Mouse (Mus musculus): ENCODE results near the gene Rnf145. TPM values are rescaled to one million over a fixed set of nuclear protein-coding genes. Genes with fewer than 3 reads are reported as not detected.
"Not testable (repeated sequence)": the region's sequence is repeated elsewhere in the genome, so short reads cannot be mapped to it uniquely, and the experiment has no call there.

Gene Rnf145
- polyA plus RNA-seq, 1 experiment from 2014 or later = 71.3 TPM

- 91% methylated on average over 6 of the region's 6 CpGs for WGBS
- Histone ChIP-seq H3K4me2 (ENCODE audit: low read length) (no peak overlapping the region), H3K27me3 (replicated peaks; ENCODE audit: control insufficient read depth, insufficient read depth, low read length) (no peaks in the 10 kb centered on the region), H3K4me3 (ENCODE audit: low read depth, low read length) (no peak overlapping the region), H3K9ac (ENCODE audit: low read length) (no peak overlapping the region), H3K27ac (ENCODE audit: low read depth) (no peak overlapping the region), H3K9me3 (ENCODE audit: control insufficient read depth, low read length) (no peaks in the 10 kb centered on the region), H3K4me1 (replicated peaks; ENCODE audit: control insufficient read depth, insufficient read depth, low read length) (no peaks in the 10 kb centered on the region), H3K36me3 (ENCODE audit: control insufficient read depth, insufficient read depth, low read length) (peaks cover 92% of the 10 kb centered on the region)
- ATAC-seq (replicated peaks; ENCODE audit: low FRiP score, low TSS enrichment, low read depth) (no peak), DNase-seq (ENCODE audit: low spot score) (no peak)
These were observed 40.7 kb downstream of the Rnf145 start for GRCm38 (mm10) chr11:44559466-44559865.

GRCm38 (mm10) chr11:44560396-44560795 lies 41.6 kb downstream of the Rnf145 start:
- no peaks in the 10 kb centered on the region for H3K27me3 ChIP-seq (replicated peaks; ENCODE audit: control insufficient read depth, insufficient read depth, low read length)
- peaks cover 91% of the 10 kb centered on the region for H3K36me3 ChIP-seq (ENCODE audit: control insufficient read depth, insufficient read depth, low read length)
- no peak overlapping the region for H3K9ac ChIP-seq (ENCODE audit: low read length)
- H3K4me2 ChIP-seq (ENCODE audit: low read length) = no peak overlapping the region
- H3K4me1 ChIP-seq (replicated peaks; ENCODE audit: control insufficient read depth, insufficient read depth, low read length) = no peaks in the 10 kb centered on the region
- no peak overlapping the region for H3K4me3 ChIP-seq (ENCODE audit: low read depth, low read length)
- no peak for ATAC-seq (replicated peaks; ENCODE audit: low FRiP score, low TSS enrichment, low read depth)
- no peaks in the 10 kb centered on the region for H3K9me3 ChIP-seq (ENCODE audit: control insufficient read depth, low read length)
- WGBS = 93% methylated on average over 8 of the region's 8 CpGs
- H3K27ac ChIP-seq (ENCODE audit: low read depth) = no peak overlapping the region
- no peak for DNase-seq (ENCODE audit: low spot score)

GRCm38 (mm10) chr11:44561476-44562015 lies 42.8 kb downstream of the Rnf145 start:
- H3K27me3 ChIP-seq (replicated peaks; ENCODE audit: control insufficient read depth, insufficient read depth, low read length) = no peaks in the 10 kb centered on the region
- 86% methylated on average over 21 of the region's 21 CpGs for WGBS
- ATAC-seq (replicated peaks; ENCODE audit: low FRiP score, low TSS enrichment, low read depth) (no peak), DNase-seq (ENCODE audit: low spot score) (peak; percentile 44)
- no peak overlapping the region for H3K4me3 ChIP-seq (ENCODE audit: low read depth, low read length)
- H3K9me3 ChIP-seq (ENCODE audit: control insufficient read depth, low read length) = no peaks in the 10 kb centered on the region
- no peak overlapping the region for H3K27ac ChIP-seq (ENCODE audit: low read depth)
- no peak overlapping the region for H3K9ac ChIP-seq (ENCODE audit: low read length)
- H3K4me2 ChIP-seq (ENCODE audit: low read length) = no peak overlapping the region
- peaks cover 96% of the 10 kb centered on the region for H3K36me3 ChIP-seq (ENCODE audit: control insufficient read depth, insufficient read depth, low read length)
- no peaks in the 10 kb centered on the region for H3K4me1 ChIP-seq (replicated peaks; ENCODE audit: control insufficient read depth, insufficient read depth, low read length)

- peak; percentile 48 for DNase-seq (ENCODE audit: low spot score)
- H3K27ac ChIP-seq (ENCODE audit: low read depth) = no peak overlapping the region
- H3K4me2 ChIP-seq (ENCODE audit: low read length) = no peak overlapping the region
- WGBS = 82% methylated on average over 11 of the region's 12 CpGs
- no peaks in the 10 kb centered on the region for H3K4me1 ChIP-seq (replicated peaks; ENCODE audit: control insufficient read depth, insufficient read depth, low read length)
- no peak overlapping the region for H3K4me3 ChIP-seq (ENCODE audit: low read depth, low read length)
- H3K27me3 ChIP-seq (replicated peaks; ENCODE audit: control insufficient read depth, insufficient read depth, low read length) = no peaks in the 10 kb centered on the region
- peaks cover 96% of the 10 kb centered on the region for H3K36me3 ChIP-seq (ENCODE audit: control insufficient read depth, insufficient read depth, low read length)
- no peak overlapping the region for H3K9ac ChIP-seq (ENCODE audit: low read length)
- no peaks in the 10 kb centered on the region for H3K9me3 ChIP-seq (ENCODE audit: control insufficient read depth, low read length)
- ATAC-seq (replicated peaks; ENCODE audit: low FRiP score, low TSS enrichment, low read depth) = no peak
These were observed 43.8 kb downstream of the Rnf145 start for GRCm38 (mm10) chr11:44562389-44563135.

- Histone ChIP-seq H3K27me3 (replicated peaks; ENCODE audit: control insufficient read depth, insufficient read depth, low read length) (no peaks in the 10 kb centered on the region), H3K4me2 (ENCODE audit: low read length) (no peak overlapping the region), H3K4me3 (ENCODE audit: low read depth, low read length) (no peak overlapping the region), H3K36me3 (ENCODE audit: control insufficient read depth, insufficient read depth, low read length) (peaks cover 78% of the 10 kb centered on the region), H3K9me3 (ENCODE audit: control insufficient read depth, low read length) (0 out of 2 replicates have a peak, but pooled peaks cover 2% of the 10 kb centered on the region), H3K4me1 (replicated peaks; ENCODE audit: control insufficient read depth, insufficient read depth, low read length) (no peaks in the 10 kb centered on the region), H3K27ac (ENCODE audit: low read depth) (no peak overlapping the region), H3K9ac (ENCODE audit: low read length) (no peak overlapping the region)
- ATAC-seq (replicated peaks; ENCODE audit: low FRiP score, low TSS enrichment, low read depth) = no peak; the same call in 1 of the 2 replicates
- 92% methylated on average over 12 of the region's 12 CpGs for whole genome bisulfite sequencing
- no peak for DNase-seq (ENCODE audit: low spot score)
These were observed 45.6 kb downstream of the Rnf145 start for GRCm38 (mm10) chr11:44564245-44564864.

GRCm38 (mm10) chr11:44564940-44565339 lies 46.2 kb downstream of the Rnf145 start:
- no peak for DNase-seq (ENCODE audit: low spot score)
- H3K9ac ChIP-seq (ENCODE audit: low read length) = no peak overlapping the region
- H3K4me1 ChIP-seq (replicated peaks; ENCODE audit: control insufficient read depth, insufficient read depth, low read length) = no peaks in the 10 kb centered on the region
- no peak for ATAC-seq (replicated peaks; ENCODE audit: low FRiP score, low TSS enrichment, low read depth)
- no peak overlapping the region for H3K4me3 ChIP-seq (ENCODE audit: low read depth, low read length)
- no peak overlapping the region for H3K4me2 ChIP-seq (ENCODE audit: low read length)
- no peaks in the 10 kb centered on the region for H3K27me3 ChIP-seq (replicated peaks; ENCODE audit: control insufficient read depth, insufficient read depth, low read length)
- H3K27ac ChIP-seq (ENCODE audit: low read depth) = no peak overlapping the region
- H3K9me3 ChIP-seq (ENCODE audit: control insufficient read depth, low read length) = 0 out of 2 replicates have a peak, but pooled peaks cover 5% of the 10 kb centered on the region
- H3K36me3 ChIP-seq (ENCODE audit: control insufficient read depth, insufficient read depth, low read length) = peaks cover 72% of the 10 kb centered on the region

- ATAC-seq (replicated peaks; ENCODE audit: low FRiP score, low TSS enrichment, low read depth); H3K9me3 ChIP-seq (ENCODE audit: control insufficient read depth, low read length); H3K4me3 ChIP-seq (ENCODE audit: low read depth, low read length); H3K27ac ChIP-seq (ENCODE audit: low read depth); DNase-seq (ENCODE audit: low spot score); H3K9ac ChIP-seq (ENCODE audit: low read length); H3K27me3 ChIP-seq (replicated peaks; ENCODE audit: control insufficient read depth, insufficient read depth, low read length); H3K4me2 ChIP-seq (ENCODE audit: low read length); H3K4me1 ChIP-seq (replicated peaks; ENCODE audit: control insufficient read depth, insufficient read depth, low read length): not testable (repeated sequence)
- peaks cover 21% of the 10 kb centered on the region for H3K36me3 ChIP-seq (ENCODE audit: control insufficient read depth, insufficient read depth, low read length)
- 89% methylated on average over 4 of the region's 4 CpGs for WGBS
These were observed 51.6 kb downstream of the Rnf145 start for GRCm38 (mm10) chr11:44570336-44570735.

GRCm38 (mm10) chr11:44572781-44573180 lies 54.0 kb downstream of the Rnf145 start:
- no peak for DNase-seq (ENCODE audit: low spot score)
- H3K9me3 ChIP-seq (ENCODE audit: control insufficient read depth, low read length) = 0 out of 2 replicates have a peak, but pooled peaks cover 5% of the 10 kb centered on the region
- no peak overlapping the region for H3K27ac ChIP-seq (ENCODE audit: low read depth)
- H3K36me3 ChIP-seq (ENCODE audit: control insufficient read depth, insufficient read depth, low read length) = no peaks in the 10 kb centered on the region
- no peaks in the 10 kb centered on the region for H3K4me1 ChIP-seq (replicated peaks; ENCODE audit: control insufficient read depth, insufficient read depth, low read length)
- no peak overlapping the region for H3K9ac ChIP-seq (ENCODE audit: low read length)
- H3K4me2 ChIP-seq (ENCODE audit: low read length) = no peak overlapping the region
- no peaks in the 10 kb centered on the region for H3K27me3 ChIP-seq (replicated peaks; ENCODE audit: control insufficient read depth, insufficient read depth, low read length)
- H3K4me3 ChIP-seq (ENCODE audit: low read depth, low read length) = no peak overlapping the region
- 92% methylated on average over 5 of the region's 5 CpGs for WGBS
- no peak for ATAC-seq (replicated peaks; ENCODE audit: low FRiP score, low TSS enrichment, low read depth)

Data from intestine, embryonic 14.5 days (tissue).